Mouse (Mus musculus): ENCODE data around the gene Traf5.

The Traf5 gene

GRCm38 (mm10) chr1:192091806-192092772 is at the start of gene Traf5:
Gene Traf5 (minus strand): TSS chr1:192092559.
- DNase-seq (ENCODE audit: low read depth, low spot score) = peak; percentile 98

- no peak for DNase-seq (ENCODE audit: low read depth, low spot score)
Observed at GRCm38 (mm10) chr1:192140313-192140712, 48.0 kb upstream of the Traf5 start.

GRCm38 (mm10) chr1:192137926-192138910 is 45.9 kb upstream of the Traf5 start, which contains the start of gene Rcor3:
Gene Rcor3 (minus strand): TSS chr1:192138062.
- peak; percentile 80 for DNase-seq (ENCODE audit: low read depth, low spot score)

DNA sequence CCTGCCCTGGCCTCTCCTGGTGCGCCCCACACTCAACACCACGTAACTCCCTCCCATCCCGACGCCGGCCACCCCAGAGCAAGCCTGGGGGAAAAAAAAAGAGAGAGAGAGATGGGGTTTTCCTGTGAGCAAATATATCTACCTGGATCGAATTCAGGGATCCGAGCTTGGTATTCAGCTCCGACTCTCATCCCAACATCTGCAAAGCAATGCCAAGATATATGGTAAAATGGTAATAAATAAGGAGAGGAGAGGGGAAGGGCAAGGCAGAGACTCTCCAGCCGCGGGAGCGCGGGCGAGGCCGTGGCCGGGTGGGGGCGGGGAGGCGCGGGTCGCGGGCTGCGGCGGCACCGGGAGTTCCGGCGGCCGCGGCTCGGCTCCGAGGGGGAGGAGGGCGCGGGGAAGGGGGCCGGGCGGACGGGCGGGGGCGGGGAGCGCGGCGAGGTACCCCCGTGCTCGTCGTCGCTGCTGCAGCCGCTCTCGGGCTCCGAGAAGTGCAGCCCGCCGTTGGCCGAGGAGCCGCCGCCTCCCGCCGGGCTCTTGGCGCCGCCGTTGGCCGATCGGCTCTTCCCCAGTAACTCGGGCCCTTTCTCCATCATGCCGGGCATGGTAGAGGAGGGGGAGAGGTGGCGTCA is 45.0 kb upstream of the Traf5 start:
- DNase-seq (ENCODE audit: low read depth, low spot score) = peak; percentile 50

DNA sequence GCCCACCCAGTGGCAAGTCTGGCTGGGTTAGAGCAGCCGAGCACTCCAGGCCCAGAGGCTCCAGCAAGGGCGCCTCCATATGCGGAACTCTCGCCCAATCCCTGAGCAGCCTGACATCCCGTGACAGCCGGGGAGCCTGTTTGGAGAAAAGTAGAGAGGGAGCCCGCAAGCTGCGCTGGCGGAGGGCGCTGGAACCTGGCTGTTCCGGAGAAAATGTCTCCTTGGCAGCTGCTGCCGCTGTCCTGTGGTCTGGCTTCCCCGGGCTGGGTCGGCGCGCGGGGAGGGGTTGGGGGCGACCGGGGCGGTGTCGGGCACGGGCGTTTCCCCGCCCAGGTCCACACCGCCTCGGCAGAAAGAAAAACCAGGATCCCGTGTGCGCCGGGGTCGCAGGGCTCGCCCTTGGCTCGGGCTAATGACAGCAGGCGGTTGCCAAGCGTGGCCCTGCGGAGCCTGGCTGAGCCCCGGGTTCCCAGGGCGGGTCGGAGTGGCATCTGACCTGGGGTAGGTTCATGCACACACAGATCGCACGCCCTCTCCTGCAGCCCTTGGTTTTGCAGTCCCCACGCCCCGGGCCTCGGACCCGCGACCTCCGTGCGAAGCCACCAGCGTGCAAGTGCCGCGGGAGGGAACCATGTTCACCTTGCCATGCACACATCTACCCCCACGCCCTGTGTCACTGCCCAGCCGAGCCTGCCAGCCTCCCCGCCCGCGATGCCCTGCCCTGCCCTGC is 44.4 kb upstream of the Traf5 start:
- peak; percentile 76 for DNase-seq (ENCODE audit: low read depth, low spot score)

DNA sequence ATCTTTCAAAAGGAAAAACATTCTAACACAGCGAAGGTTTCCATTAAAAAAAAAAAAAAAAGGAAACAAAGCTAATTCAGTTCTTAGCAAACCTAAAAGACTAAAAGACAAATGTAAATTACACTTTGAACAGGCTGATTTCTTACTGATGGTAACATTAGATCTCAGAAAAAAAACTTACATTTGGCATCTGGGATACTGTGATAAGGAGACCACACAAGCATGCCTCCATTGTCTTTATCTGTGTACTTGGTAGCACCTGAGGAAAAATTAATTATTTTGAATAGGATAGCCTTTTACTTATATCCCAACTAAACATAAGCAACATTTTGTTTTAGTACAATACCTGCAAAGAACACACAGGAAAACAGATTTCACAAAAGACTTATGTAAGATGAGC is 37.8 kb upstream of the Traf5 start:
- DNase-seq (ENCODE audit: low read depth, low spot score) = no peak

DNA sequence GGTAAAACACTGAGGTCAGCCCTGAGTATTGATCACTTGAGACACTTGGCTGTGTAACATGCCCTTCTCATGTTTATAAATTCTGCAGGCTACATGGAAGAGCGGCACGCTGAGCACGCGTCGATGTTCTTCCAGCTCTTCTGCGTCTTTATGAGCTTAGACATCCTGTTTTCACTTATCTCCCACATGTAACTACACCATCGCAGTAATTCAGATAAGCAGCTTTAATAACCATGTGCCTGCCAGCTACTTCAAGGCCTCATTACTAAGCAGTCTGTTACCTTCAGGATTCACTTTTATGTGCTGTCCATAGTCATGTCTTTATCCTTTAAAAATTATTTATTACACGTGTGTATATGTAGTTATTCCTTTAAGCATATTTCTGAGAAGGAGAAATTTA is 36.0 kb upstream of the Traf5 start:
- no peak for DNase-seq (ENCODE audit: low read depth, low spot score)

- no peak for DNase-seq (ENCODE audit: low read depth, low spot score)
Observed at GRCm38 (mm10) chr1:192125761-192126160, 33.4 kb upstream of the Traf5 start.

GRCm38 (mm10) chr1:192116262-192116661 is 23.9 kb upstream of the Traf5 start:
- no peak for DNase-seq (ENCODE audit: low read depth, low spot score)

DNA sequence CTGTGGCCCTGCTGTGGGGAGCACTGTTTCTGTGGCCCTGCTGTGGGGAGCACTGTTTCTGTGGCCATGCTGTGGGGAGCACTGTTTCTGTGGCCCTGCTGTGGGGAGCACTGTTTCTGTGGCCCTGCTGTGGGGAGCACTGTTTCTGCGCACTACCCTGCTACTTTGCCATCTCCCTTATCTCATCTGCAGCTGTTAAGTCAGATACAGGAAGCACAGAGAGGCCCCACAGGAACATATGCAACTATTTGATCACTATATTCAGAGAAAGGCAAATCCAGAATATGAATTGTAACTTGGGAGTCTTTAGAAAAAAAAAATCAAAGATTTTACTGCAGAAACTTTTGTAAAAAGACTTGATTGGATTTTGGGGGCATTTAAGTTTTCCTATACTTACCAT is 23.0 kb upstream of the Traf5 start:
- no peak for DNase-seq (ENCODE audit: low read depth, low spot score)

DNA sequence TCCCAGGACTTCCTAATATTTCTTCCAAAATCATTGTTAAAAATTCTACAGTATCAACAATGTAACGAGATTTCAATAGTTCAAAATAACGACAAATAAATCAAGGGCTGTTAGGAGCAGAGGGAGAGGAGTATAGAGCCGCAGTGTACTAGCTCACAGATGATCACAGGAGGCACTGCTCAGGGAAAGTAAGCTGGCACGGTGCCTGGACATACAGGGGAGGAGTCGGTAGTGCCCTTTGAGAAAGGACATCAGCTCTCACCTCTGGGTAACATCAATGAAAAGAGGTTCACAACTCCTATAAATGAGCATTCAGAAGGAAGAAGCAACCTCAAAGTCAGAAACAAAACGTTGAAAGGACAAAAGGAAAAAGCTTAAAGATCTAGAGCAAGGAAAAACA is 16.8 kb upstream of the Traf5 start:
- DNase-seq (ENCODE audit: low read depth, low spot score) = no peak

GRCm38 (mm10) chr1:192107352-192107751 is 15.0 kb upstream of the Traf5 start:
- peak; percentile 80 for DNase-seq (ENCODE audit: low read depth, low spot score)

- DNase-seq (ENCODE audit: low read depth, low spot score) = peak; percentile 62
Observed at GRCm38 (mm10) chr1:192105902-192106389, 13.6 kb upstream of the Traf5 start.

DNA sequence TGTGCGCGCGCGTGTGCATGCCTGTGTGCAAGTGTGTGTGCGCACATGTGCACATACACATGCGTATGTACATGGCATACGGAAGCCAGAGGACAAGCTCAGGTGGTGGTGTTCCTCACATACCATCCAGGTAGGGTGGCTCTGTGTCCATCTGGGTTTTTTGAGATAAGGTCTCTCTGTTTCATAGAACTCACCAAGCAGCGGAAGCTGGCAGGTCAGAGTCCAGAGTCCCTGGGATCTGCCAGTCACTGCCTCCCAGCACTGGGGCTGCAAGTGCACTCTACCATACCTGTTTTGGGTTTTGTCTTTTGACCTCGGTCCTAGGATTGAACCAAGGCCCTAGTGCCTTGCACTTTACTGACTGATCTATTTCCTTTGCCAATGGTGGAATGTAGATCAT is 11.7 kb upstream of the Traf5 start:
- DNase-seq (ENCODE audit: low read depth, low spot score) = no peak

DNA sequence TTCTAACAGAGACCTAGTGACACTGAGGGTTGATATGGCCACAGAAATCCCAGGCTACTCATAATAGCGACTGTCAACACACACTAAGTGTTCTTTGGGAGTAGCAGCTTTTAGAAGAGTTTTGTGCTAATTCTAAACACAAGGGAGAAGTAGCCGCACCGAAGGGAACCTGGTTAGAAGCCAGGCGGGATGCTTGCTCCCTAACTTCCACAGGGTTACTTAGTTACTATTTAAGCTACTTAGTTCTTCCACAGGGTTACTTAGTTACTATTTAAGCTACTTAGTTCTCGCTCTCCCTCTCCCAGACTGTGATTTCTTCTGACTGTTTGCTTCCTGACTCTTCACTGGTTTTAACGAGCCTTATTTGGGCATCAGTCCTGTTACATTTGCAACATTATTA is 10.8 kb upstream of the Traf5 start:
- no peak for DNase-seq (ENCODE audit: low read depth, low spot score)

DNA sequence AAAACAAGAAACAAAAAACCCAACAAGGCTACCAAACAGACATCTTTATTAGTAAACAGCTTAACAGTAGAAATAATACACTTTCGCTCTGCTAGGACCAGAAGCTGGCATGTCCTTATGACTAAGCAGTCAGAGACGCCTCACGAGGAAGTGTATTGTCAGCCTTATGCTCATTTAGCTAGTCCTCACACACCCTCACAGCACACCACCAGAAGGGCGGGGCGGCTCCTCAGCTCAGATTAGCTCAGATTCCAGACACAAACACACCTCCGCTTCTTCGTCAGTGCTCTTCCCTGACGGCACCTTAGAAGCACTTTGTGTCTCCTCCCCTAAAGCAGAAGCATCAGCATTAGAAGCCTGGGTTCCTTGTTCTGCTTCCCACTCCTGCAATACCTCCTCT is 9.0 kb upstream of the Traf5 start:
- no peak for DNase-seq (ENCODE audit: low read depth, low spot score)

GRCm38 (mm10) chr1:192100742-192101141 is 8.4 kb upstream of the Traf5 start:
- DNase-seq (ENCODE audit: low read depth, low spot score) = no peak

DNA sequence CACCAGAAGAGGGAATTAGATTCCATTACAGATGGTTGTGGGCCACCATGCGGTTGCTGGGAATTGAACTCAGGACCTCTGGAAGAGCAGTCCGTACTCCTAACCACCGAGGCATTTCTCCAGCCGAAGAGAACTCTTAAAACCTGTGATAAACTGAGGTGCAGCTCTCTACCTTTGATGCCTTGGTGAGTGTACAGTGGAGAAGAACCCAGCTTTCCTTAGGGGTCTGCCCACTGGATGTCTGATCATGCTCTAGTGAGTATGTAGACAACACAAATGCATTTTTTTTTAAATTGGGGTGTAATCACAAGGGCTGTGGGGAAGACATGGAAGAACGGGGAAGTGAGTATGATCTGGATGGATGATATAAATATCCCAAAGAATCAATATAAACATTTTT is 3.3 kb upstream of the Traf5 start:
- no peak for DNase-seq (ENCODE audit: low read depth, low spot score)

- peak; percentile 88 for DNase-seq (ENCODE audit: low read depth, low spot score)
Observed at GRCm38 (mm10) chr1:192094451-192095170, 2.3 kb upstream of the Traf5 start.

All from CD4-positive, CD25-positive, alpha-beta regulatory T cell, adult 2 months (primary cell).